Mouse (Mus musculus) c-Kit-positive CD71-positive TER-119-negative erythroid progenitor cells, embryonic 14.5 days (primary cell): ENCODE data around the gene Grhpr.
"Not testable (repeated sequence)": the region's sequence is repeated elsewhere in the genome, so short reads cannot be mapped to it uniquely, and the experiment has no call there.

ENCODE experiments used
- DNase-seq: peaks from one replicate; pipeline ENCODE4 v3.0.0-alpha.2; 2013; ENCODE audit warnings: low read depth

Gene Grhpr

GRCm38 (mm10) chr4:44974331-44974730 lies 6.9 kb upstream of the Grhpr start:
- no peak for DNase-seq

- DNase-seq: no peak
These were observed 5.1 kb upstream of the Grhpr start for GRCm38 (mm10) chr4:44976026-44976615.

DNA sequence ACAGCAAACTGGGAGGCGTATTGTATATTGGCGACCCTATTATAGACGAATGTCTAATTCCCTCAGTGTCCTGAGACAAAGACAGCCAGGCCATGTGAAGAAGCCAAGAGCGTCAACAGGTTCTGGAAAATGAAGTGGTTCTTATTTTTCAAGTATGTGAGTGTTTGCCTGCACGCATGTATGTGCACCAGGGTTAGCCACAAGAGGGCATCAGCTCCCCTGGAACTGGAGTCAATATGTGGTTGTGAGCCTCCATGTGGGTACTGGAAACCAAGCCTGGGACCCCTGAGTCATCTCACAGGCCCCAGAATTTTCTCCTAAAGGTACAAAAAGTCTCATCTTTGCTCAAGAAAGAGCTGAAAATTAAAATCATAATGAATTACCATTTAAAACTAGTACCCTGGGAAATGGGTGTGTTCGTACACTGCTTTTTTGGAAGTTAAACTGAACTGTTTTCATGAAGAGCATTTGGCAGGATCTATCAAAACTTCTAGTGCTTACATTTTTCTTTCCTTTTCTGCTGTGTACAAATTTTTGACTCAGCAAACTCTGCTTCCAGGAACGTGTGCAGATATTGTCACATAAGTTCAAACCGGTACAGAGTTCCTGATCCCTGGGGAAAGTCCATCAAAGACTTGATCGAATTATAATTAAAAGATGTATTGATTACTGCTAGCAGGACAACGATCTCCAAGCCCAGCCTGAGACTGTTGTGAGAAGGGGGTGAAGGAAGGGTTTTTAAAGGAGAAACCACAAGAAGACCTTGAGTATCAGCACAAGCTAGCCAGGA lies 4.1 kb upstream of the Grhpr start:
- no peak for DNase-seq

DNA sequence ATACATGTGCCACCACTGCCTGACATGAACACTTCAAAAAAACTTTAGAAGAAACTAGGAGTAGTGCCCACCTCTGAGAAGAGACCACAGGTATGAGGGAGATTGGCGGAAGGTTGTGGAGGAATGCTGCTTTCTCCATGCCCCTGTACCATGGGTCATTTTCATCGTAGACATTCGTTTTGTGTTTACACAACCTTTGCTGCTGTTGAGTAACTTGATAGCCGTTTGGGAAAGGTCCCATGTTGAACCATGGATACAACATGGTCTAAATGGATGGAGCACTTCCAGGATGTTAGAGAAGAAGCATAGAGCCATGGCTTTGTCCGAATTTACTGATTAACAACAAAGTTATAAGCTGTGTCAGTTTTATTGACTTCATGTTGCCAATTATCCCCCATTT lies 3.0 kb upstream of the Grhpr start:
- no peak for DNase-seq

DNA sequence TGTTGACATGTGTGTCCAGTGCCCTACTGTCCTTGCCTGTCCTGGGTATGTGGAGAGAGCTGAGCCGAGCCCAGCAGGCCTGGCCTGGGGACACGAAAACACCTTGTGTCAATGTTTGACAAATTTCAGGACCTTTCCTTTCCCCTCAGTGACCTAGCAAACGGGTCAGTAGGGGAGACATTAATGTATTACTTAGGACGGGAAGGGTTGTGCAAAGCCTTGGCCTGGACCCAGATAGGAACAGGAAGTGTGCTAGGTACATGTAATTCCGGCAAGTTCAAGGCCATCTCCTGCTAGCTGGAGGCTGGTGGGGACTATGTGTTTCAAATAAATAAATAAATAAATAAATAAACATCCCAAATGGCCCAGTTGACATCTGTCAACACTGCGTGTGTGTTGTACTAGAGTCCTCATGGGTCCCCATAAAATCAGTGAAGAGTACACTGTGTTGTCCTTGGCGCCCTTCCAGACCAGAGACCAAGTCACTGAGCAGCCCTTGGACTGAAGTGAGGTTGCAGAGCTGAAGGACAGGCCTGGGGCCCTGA lies 1.3 kb upstream of the Grhpr start:
- DNase-seq: no peak

DNA sequence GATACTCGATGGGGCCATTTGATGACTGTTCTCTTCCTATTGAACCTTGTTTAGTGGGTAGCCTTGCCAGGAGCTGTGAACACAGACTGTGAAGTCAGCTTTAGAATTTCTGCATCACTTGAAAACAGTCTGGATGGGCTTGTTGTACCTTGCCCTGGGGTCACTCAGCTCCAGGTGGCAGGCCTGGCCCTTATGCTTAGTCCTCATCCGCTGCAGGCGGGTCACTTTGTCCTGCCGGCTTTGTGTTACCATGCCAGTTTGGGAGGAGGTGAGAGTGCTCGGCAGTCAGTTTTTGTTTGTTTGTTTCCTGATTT lies 736 bp downstream of the Grhpr start:
- no peak for DNase-seq

GRCm38 (mm10) chr4:44982440-44983130 lies 1.4 kb downstream of the Grhpr start:
- DNase-seq: no peak

GRCm38 (mm10) chr4:44983131-44983740 lies 2.0 kb downstream of the Grhpr start:
- DNase-seq: no peak

DNA sequence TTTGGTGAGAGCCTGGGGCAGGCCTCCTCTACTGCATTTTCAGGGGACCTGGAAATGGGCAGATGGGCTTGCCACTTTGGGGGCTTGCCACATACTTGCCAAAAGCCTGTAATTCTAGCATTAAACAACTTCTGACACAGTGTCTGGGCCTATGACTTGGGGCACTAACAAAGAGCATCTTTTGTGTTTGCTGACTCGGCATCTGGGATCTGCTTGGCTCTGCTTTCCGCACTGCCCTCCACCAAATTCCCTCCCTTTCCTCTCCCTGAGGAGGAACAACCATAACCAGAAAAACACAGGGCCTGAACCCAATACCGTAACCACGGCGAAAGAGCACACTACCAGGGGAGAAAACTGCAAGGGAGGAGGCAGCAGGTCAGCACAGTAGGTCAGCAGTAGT lies 9.4 kb downstream of the Grhpr start:
- no peak for DNase-seq

DNA sequence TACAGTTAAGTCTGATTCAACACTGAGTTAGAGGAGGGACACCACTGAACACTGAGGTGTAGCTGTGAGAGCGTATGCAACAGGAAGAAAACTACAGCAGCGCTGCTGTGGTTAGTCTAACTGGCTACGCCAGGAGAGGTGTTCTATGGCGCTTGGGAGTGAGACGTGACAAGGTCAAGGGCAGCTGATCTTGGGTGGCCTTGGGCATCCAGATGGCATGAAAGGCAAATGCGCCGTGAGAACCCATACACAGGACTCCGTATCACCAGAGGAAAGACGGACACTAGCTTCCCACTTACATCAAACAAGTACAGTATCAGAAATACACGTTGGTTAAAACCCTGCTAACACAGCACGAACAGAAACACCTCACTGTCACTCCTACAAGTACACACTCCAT lies 11.1 kb downstream of the Grhpr start:
- not testable (repeated sequence) for DNase-seq

- not testable (repeated sequence) for DNase-seq
These were observed 12.0 kb downstream of the Grhpr start for GRCm38 (mm10) chr4:44993179-44993578.

GRCm38 (mm10) chr4:44993847-44994246 lies 12.7 kb downstream of the Grhpr start:
- peak; percentile 71 for DNase-seq

- no peak for DNase-seq
These were observed 13.6 kb downstream of the Grhpr start for GRCm38 (mm10) chr4:44994776-44995175.

DNA sequence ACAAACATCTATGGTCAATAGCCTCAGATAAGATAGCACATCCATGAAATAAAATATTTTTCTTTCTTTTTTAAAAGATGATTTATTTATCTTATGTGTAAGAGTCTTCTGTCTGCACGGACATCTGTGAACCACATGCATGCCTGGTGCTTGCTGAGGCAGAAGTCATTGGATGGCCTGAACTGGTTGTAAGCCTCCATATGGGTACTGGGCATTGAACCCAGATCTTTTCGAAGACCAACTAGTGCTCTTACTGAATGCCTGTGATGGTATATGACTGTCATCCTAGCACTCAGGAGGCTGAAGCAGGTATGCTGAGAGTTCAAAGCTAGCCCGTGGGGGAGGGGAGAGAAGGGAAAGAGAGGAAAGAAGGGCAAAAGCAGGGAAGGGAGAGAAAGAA lies 16.9 kb downstream of the Grhpr start:
- no peak for DNase-seq

GRCm38 (mm10) chr4:45000001-45000400 lies 18.8 kb downstream of the Grhpr start:
- no peak for DNase-seq

GRCm38 (mm10) chr4:45005452-45005851 lies 24.3 kb downstream of the Grhpr start:
- no peak for DNase-seq

DNA sequence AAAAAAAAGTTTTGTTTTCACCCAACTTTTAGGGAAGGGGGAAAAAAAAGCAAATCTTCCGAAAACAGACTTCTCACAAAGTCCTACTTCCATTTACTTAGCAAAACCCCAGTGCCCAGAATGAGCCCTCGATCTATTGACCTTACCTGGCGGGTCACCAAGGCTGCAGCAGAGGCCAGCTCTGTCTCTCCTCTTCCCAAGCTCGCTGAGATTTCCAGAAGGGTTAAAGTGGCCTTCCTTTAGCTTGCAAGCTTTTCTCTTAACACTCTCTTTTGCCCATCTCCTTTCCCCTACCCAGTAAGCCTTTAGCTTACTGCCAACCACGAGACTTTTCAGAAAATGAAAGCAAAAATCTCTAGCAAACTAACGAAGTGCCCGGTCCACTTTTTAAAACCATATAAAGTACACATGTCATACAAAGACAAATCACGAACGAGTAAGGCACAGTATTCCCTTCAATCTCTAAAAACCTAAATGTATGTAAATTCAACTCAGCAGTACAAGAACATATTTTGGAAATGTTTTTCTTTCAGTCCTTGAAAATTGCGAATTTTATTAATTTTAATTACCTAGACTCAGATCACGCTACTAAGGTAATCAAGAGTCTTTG lies 29.7 kb downstream of the Grhpr start:
- DNase-seq: no peak

DNA sequence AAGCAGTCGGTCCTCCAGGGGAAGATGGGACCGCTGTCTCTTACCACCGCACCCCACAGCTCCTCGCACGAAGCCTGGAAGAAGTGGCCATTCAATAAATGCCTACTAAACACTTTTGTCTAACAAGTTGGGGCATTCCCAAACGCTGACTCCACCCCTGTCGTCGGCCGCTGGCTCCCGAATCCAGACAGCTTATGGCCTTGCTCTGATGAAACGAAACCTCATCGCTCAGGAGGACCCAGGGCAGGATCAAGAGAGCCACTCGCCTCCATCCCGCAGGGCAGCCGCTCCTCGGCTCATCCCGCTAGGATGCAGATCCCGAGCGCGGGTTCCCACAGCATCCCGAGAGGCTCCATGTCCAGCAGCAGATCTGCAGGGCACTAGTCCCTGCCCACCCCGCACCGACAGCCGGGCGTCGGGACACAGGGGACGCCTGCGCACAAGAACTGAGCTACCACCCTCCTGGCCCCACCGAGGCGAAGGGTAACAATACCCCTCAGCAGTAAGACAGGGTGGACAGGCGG lies 30.4 kb downstream of the Grhpr start:
- DNase-seq: peak; percentile 69

- DNase-seq: peak; percentile 100
These were observed 31.1 kb downstream of the Grhpr start, which contains the start of gene Zbtb5 for GRCm38 (mm10) chr4:45012105-45012975. Gene Zbtb5, minus strand, starts transcription at chr4:45012412.

- DNase-seq: peak; percentile 51
These were observed 31.8 kb downstream of the Grhpr start for GRCm38 (mm10) chr4:45013031-45013431.

DNA sequence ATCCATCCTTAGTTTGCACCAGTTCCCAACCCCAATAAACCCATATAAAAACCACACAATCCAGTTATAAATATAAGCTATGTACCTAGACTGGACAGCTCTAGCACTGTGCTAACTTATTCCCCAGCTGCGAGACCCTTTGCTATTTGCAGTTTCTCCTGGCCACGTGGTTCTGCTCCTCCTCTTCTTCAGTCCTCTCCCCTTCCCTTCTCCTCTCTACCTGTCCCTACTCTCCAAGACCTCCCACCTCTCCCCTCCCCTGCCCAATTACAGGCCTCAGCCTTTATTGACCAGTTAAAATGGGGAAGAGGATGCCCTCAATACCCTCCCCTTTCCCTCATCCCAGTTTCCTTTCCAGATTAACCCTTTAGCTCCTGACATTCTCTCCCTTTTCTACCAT lies 32.3 kb downstream of the Grhpr start:
- no peak for DNase-seq
